Mouse (Mus musculus) embryo, embryonic 11.5 days (tissue): ENCODE measurements around the gene Olfr187.
"Not testable (repeated sequence)": the region's sequence is repeated elsewhere in the genome, so short reads cannot be mapped to it uniquely, and the experiment has no call there.

Source experiments
- DNase-seq: peaks from one replicate; pipeline ENCODE4 v3.0.0-alpha.2; 2012; ENCODE audit warnings: low read depth, low spot score

Gene Olfr187

GRCm38 (mm10) chr16:59039710-59040109 lies at the start of gene Olfr187:
Gene Olfr187 (minus strand): TSS chr16:59039767.
- DNase-seq = no peak

- DNase-seq = not testable (repeated sequence)
Observed at GRCm38 (mm10) chr16:59081113-59081512, 41.5 kb upstream of the Olfr187 start.

- DNase-seq = no peak
Observed at GRCm38 (mm10) chr16:59077905-59078304, 38.3 kb upstream of the Olfr187 start, which contains the start of gene Olfr190. Gene Olfr190 (minus strand): TSS chr16:59078005.

GRCm38 (mm10) chr16:59073520-59073919 lies 34.0 kb upstream of the Olfr187 start:
- DNase-seq = no peak

GRCm38 (mm10) chr16:59071755-59072154 lies 32.2 kb upstream of the Olfr187 start:
- no peak for DNase-seq

- DNase-seq = not testable (repeated sequence)
Observed at GRCm38 (mm10) chr16:59062411-59062810, 22.8 kb upstream of the Olfr187 start.

- not testable (repeated sequence) for DNase-seq
Observed at GRCm38 (mm10) chr16:59049286-59049685, 9.7 kb upstream of the Olfr187 start.

GRCm38 (mm10) chr16:59048860-59049259 lies 9.3 kb upstream of the Olfr187 start:
- DNase-seq = no peak

- no peak for DNase-seq
Observed at GRCm38 (mm10) chr16:59047579-59047978, 8.0 kb upstream of the Olfr187 start.

GRCm38 (mm10) chr16:59045835-59046234 lies 6.3 kb upstream of the Olfr187 start:
- no peak for DNase-seq

- no peak for DNase-seq
Observed at GRCm38 (mm10) chr16:59030191-59030590, 9.4 kb downstream of the Olfr187 start, which contains the start of gene Olfr186. Gene Olfr186 (minus strand): TSS chr16:59030291.

- no peak for DNase-seq
Observed at GRCm38 (mm10) chr16:59013357-59014018, 26.1 kb downstream of the Olfr187 start.

- DNase-seq = no peak
Observed at GRCm38 (mm10) chr16:59007146-59007545, 32.4 kb downstream of the Olfr187 start.

GRCm38 (mm10) chr16:58995057-58995456 lies 44.5 kb downstream of the Olfr187 start, which contains the start of gene Olfr183:
Gene Olfr183 (plus strand): TSS chr16:58995357.
- DNase-seq = no peak
